Mouse (Mus musculus) spleen, postnatal 14 days (tissue): ENCODE measurements around the gene Zfp729a.
"Not testable (repeated sequence)": the region's sequence is repeated elsewhere in the genome, so short reads cannot be mapped to it uniquely, and the experiment has no call there.

Source experiments
- DNase-seq, 2 experiments: peaks; one replicate each; pipeline ENCODE4 v3.0.0; 2021 to 2022; ENCODE audit warnings: low spot score in 2 of 2

Zfp729a gene

GRCm38 (mm10) chr13:67637294-67638007, at the start of gene Zfp729a, which contains the start of gene Gm49345:
TSS of gene Zfp729a (minus strand) at chr13:67637791.
TSS of gene Gm49345 (minus strand) at chr13:67637769.
- peak; percentile 54 to 73 for DNase-seq

GRCm38 (mm10) chr13:67686971-67687370, 49.4 kb upstream of the Zfp729a start, which contains the start of gene Zfp738:
TSS of gene Zfp738 (minus strand) at chr13:67687071.
- DNase-seq: no peak

GRCm38 (mm10) chr13:67683841-67684240, 46.2 kb upstream of the Zfp729a start:
- not testable (repeated sequence) for DNase-seq

- peak; percentile 25 to 65 for DNase-seq
Measured at GRCm38 (mm10) chr13:67682959-67683735, 45.6 kb upstream of the Zfp729a start.

GRCm38 (mm10) chr13:67674902-67675301, 37.3 kb upstream of the Zfp729a start:
- DNase-seq: no peak

- no peak for DNase-seq
Measured at GRCm38 (mm10) chr13:67652496-67652895, 14.9 kb upstream of the Zfp729a start.

- no peak for DNase-seq
Measured at GRCm38 (mm10) chr13:67610108-67610507, 27.5 kb downstream of the Zfp729a start.

- DNase-seq: peak; percentile 68 to 88
Measured at GRCm38 (mm10) chr13:67609066-67609876, 28.3 kb downstream of the Zfp729a start, which contains the start of gene Zfp729b. TSS of gene Zfp729b (minus strand) at chr13:67609707.

GRCm38 (mm10) chr13:67572591-67573189, 64.9 kb downstream of the Zfp729a start:
- no peak for DNase-seq
